Mouse (Mus musculus): ENCODE results near the gene Cramp1l.

- TF ChIP-seq POLR2A (IDR thresholded peaks at IDR 0.05; ENCODE audit: insufficient read depth, low read length) (no peak), EP300 (IDR thresholded peaks at IDR 0.05; ENCODE audit: insufficient read depth, low read depth, low read length) (no peak), CTCF (IDR thresholded peaks at IDR 0.05; ENCODE audit: low read depth, low read length) (no peak)
Observed at GRCm38 (mm10) chr17:25063872-25064271, 48.3 kb upstream of the Cramp1l start.
